Mouse (Mus musculus) small intestine, adult 2 months (tissue): ENCODE results near the gene Sox6.

Experiments used
- CTCF ChIP-seq: fragments of 200-500 bp; IDR thresholded peaks from 2 replicates; pipeline ENCODE4 v1.5.1; 2012; ENCODE audit warnings: low read depth, mild to moderate bottlenecking, control low read depth, inconsistent platforms, low read length, moderate library complexity, mixed read lengths; ENCODE audit not compliant: insufficient replicate concordance, insufficient read length; ENCODE audit errors: extremely low read depth
- POLR2A ChIP-seq: fragments of 200-500 bp; IDR thresholded peaks from 2 replicates; pipeline ENCODE4 v1.6.1; 2012; ENCODE audit warnings: low read depth, mild to moderate bottlenecking, control low read depth, inconsistent platforms, low read length, moderate library complexity

GRCm38 (mm10) chr7:116038511-116038910 is at the start of gene Sox6:
- TF ChIP-seq POLR2A (no peak), CTCF (no peak)
